Mouse (Mus musculus) C2C12 (cell line): ENCODE data around the gene Hap1.

Experiments used
- CEBPB ChIP-seq: IDR thresholded peaks from one replicate; pipeline ENCODE4 v1.6.1; 2011; ENCODE audit warnings: low read depth, mild to moderate bottlenecking, control low read depth, moderate library complexity
- CTCF ChIP-seq: IDR thresholded peaks from one replicate; pipeline ENCODE4 v1.5.1; 2011; ENCODE audit not compliant: control insufficient read depth, insufficient read depth, insufficient read length
- MAX ChIP-seq: IDR thresholded peaks from one replicate; pipeline ENCODE4 v1.6.1; 2011; ENCODE audit warnings: mild to moderate bottlenecking, control low read depth
- MYOD1 ChIP-seq: IDR thresholded peaks from one replicate; pipeline ENCODE4 v1.6.1; 2011; ENCODE audit warnings: low read depth; ENCODE audit not compliant: control insufficient read depth, insufficient read length
- USF1 ChIP-seq: IDR thresholded peaks from one replicate; pipeline ENCODE4 v1.6.1; 2011; ENCODE audit warnings: low read depth, mild to moderate bottlenecking, control low read depth, moderate library complexity

DNA sequence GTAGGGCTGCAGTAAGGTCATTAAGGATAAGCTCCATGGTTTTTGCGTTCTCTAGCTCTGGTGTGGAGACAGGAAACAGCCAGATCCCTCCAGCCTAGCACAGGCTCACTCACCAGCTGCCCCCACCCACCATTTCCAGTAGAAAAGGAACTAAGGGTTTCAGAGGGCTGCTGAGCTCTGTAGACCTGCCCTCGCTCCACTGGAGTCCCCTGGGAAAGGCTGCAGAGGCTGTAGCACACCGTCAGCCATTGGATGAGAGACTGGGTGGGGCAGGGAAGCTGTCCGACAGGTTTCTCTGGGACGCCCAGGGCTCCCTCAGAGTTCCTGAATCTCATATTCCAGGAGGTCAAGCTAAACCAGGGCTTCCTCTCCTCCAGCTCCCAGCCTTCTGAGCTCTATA, 30.7 kb upstream of the Hap1 start:
- TF ChIP-seq CTCF: no peak
- no peak for TF ChIP-seq CEBPB
- TF ChIP-seq MAX: no peak
- TF ChIP-seq USF1: no peak
- TF ChIP-seq MYOD1: no peak
